Mouse (Mus musculus) lung, postnatal 0 days (tissue): Measurements from ENCODE around the gene Dmac2. TPM values are rescaled to one million over a fixed set of nuclear protein-coding genes. Genes with fewer than 3 reads are reported as not detected.
A peak's percentile ranks its signal among the peaks of the same experiment; 100 is the strongest.

Experiments
- ATAC-seq: fragments of 200-750 bp; cut with Nextera tagmentation; 2 replicates; pipeline ENCODE4 v1.8.0; 2017; ENCODE audit warnings: moderate library complexity
- DNase-seq: peaks from one replicate; pipeline ENCODE4 v3.0.0-alpha.2; 2016; ENCODE audit warnings: low spot score
- H3K27ac ChIP-seq: fragments of 300-500 bp; sonication (generic); 2 replicates; pipeline ENCODE4 v1.5.1; 2014; ENCODE audit warnings: antibody characterized with exemption, mild to moderate bottlenecking, low read length, mixed read lengths
- H3K27me3 ChIP-seq: fragments of 300-500 bp; sonication (generic); replicated peaks from 2 replicates; pipeline ENCODE4 v1.6.1; 2014; ENCODE audit warnings: low read length, mixed read lengths; ENCODE audit not compliant: insufficient read depth
- H3K36me3 ChIP-seq: fragments of 300-500 bp; sonication (generic); 2 replicates; pipeline ENCODE4 v1.6.1; 2014; ENCODE audit warnings: low read length, mixed read lengths; ENCODE audit not compliant: insufficient read depth
- H3K4me1 ChIP-seq: fragments of 300-500 bp; sonication (generic); 2 replicates; pipeline ENCODE4 v1.6.1; 2014; ENCODE audit warnings: antibody characterized with exemption, low read depth, low read length, mixed read lengths; ENCODE audit not compliant: insufficient read depth
- H3K4me2 ChIP-seq: fragments of 300-500 bp; sonication (generic); replicated peaks from 2 replicates; pipeline ENCODE4 v1.6.1; 2014; ENCODE audit warnings: low read depth, mild to moderate bottlenecking, low read length, moderate library complexity, mixed read lengths
- H3K4me3 ChIP-seq: fragments of 300-500 bp; sonication (generic); 2 replicates; pipeline ENCODE4 v1.5.1; 2014; ENCODE audit warnings: low read depth, low read length
- H3K9ac ChIP-seq: fragments of 300-500 bp; sonication (generic); replicated peaks from 2 replicates; pipeline ENCODE4 v1.6.1; 2014; ENCODE audit warnings: low read depth, mild to moderate bottlenecking
- H3K9me3 ChIP-seq: fragments of 300-500 bp; sonication (generic); 2 replicates; pipeline ENCODE4 v1.6.1; 2016; ENCODE audit warnings: low read length, mixed read lengths
- CTCF ChIP-seq: IDR thresholded peaks from 2 replicates; pipeline ENCODE4 v1.5.1; 2016; ENCODE audit warnings: antibody characterized with exemption, mild to moderate bottlenecking
- EP300 ChIP-seq: IDR thresholded peaks from 2 replicates; pipeline ENCODE4 v1.6.1; 2016; ENCODE audit warnings: antibody characterized with exemption, mild to moderate bottlenecking, control low read depth
- WGBS: fragments of 180-500 bp; shearing (Covaris S2); extraction: QIAGEN DNeasy Blood & Tissue Kit; methylation state at CpG from one replicate; pipeline ENCODE4 v1.1.7; 2014; 5-methylcytosine and 5-hydroxymethylcytosine counted together
- polyA plus RNA-seq: library from polyadenylated mRNA; unstranded; fragments of >200 nt; fragmentation: Nextera tagmentation; extraction: Ambion mirVana; gene quantifications from 2 replicates; pipeline ENCODE4 v1.2.1, GENCODE M21; 2015

Dmac2 gene
- polyA plus RNA-seq, 1 experiment from 2014 or later, result 22.5 TPM

DNA sequence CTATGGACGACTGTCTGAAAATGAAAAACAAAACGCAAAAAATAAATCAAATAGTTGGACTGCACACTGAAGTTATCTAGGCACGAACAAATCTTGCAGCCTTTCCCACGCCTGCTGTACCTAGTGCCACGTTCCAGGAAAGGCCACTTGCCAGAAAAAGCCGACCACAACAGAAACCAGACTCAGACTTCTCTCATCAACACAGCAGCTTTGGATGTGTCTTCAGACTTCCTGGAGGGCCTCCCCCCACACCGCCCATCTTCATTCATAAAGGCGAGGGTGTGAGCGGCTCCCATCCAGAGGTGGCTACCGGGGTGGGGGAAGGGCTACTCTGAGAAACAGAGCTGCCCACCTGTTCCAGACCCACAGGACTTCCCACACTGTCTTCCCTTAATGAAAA, 24.9 kb downstream of the Dmac2 start:
- TF ChIP-seq CTCF, result no peak
- no peak for TF ChIP-seq EP300
- H3K4me2 ChIP-seq, result no peak overlapping the region
- H3K36me3 ChIP-seq, result 0 out of 2 replicates have a peak, but pooled peaks cover 3% of the 10 kb centered on the region
- H3K9me3 ChIP-seq, result no peaks in the 10 kb centered on the region
- H3K27me3 ChIP-seq, result no peaks in the 10 kb centered on the region
- no peak for DNase-seq
- no peak overlapping the region for H3K9ac ChIP-seq
- no peak for ATAC-seq
- no peak overlapping the region for H3K4me3 ChIP-seq
- no peak overlapping the region for H3K27ac ChIP-seq
- 68% methylated on average over 10 of the region's 10 CpGs for WGBS
- no peaks in the 10 kb centered on the region for H3K4me1 ChIP-seq

DNA sequence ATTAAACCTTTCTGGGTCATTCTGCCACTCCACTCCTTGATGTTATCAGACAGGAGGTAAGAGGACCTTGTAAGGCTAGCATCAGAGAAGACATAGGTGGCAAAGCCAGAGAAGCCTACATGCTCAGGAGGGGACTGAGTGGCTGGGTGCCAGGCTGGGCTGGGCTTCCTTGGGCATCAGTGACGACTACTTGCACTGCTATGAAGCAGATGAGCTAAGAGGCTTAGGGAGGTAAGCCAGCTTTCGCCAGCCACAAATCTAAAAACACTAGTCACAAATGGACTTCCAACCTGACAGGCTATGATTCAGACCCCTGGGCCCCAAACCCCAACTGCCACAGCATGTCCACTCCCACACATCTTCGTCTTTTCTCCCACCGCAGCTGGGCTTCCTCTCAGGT, 25.4 kb downstream of the Dmac2 start:
- WGBS, result 82% methylated on average over 4 of the region's 4 CpGs
- Histone ChIP-seq H3K27me3 (no peaks in the 10 kb centered on the region), H3K9ac (no peak overlapping the region), H3K4me3 (no peak overlapping the region), H3K4me2 (no peak overlapping the region), H3K4me1 (no peaks in the 10 kb centered on the region), H3K36me3 (0 out of 2 replicates have a peak, but pooled peaks cover 3% of the 10 kb centered on the region), H3K27ac (no peak overlapping the region), H3K9me3 (no peaks in the 10 kb centered on the region)
- DNase-seq (no peak), ATAC-seq (no peak)
- TF ChIP-seq CTCF, result no peak
- TF ChIP-seq EP300, result no peak

DNA sequence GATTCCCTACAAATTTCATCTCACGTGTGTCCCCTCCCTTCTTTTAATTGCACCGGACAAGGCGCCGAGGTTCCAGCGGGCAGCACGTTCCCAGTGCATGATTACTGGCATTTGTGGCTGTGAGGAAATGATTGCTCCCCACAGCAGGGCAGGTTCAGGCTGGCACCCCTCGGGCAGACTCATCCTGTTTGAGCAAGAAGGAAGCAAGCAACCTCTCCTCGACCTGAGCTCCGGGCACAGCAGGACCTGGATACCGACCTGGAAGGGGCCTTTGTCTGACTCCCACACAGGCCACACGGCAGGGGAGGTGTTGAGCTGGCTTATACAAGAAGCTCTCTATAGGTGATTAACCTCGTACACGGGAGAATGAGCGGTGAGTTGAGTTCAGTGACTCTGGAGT, 25.9 kb downstream of the Dmac2 start:
- no peak overlapping the region for H3K27ac ChIP-seq
- H3K4me2 ChIP-seq, result no peak overlapping the region
- ATAC-seq, result no peak

DNA sequence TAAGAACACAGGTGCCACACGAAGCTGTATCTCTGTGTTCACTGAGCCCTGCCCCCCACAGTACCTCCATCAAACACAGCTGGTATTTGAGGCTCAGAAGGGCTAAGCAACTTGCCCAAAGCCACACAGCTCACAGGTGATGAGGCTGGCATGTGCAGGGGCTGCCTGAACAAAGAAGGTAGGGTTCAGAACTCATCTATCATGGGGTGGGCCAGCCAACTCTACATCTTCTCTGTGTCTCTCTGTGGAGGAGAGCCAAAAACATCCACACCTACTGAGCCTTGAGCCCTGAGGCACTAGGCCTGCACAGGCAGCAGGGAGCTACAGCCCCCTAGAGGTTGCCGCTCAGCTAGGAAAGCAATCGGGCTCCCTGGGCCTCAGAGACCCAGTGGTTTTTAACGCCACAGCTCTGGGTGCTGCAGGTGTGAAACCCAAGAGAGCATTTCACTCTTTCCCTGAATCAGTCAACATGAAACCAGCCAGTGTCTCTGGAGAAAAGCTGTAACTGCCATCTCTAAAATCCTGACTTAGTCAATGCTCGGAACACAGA, 28.4 kb downstream of the Dmac2 start:
- no peaks in the 10 kb centered on the region for H3K27me3 ChIP-seq
- H3K4me3 ChIP-seq, result no peak overlapping the region
- no peaks in the 10 kb centered on the region for H3K9me3 ChIP-seq
- H3K36me3 ChIP-seq, result 0 out of 2 replicates have a peak, but pooled peaks cover 3% of the 10 kb centered on the region
- DNase-seq (no peak), ATAC-seq (no peak)
- WGBS, result 54% methylated on average over 5 of the region's 5 CpGs
- no peak overlapping the region for H3K27ac ChIP-seq
- no peak overlapping the region for H3K4me2 ChIP-seq
- TF ChIP-seq CTCF, result peak; percentile 45
- TF ChIP-seq EP300, result no peak
- H3K4me1 ChIP-seq, result no peaks in the 10 kb centered on the region
- no peak overlapping the region for H3K9ac ChIP-seq

More for the DNA sequence above, 25.9 kb downstream of the Dmac2 start:
- Histone ChIP-seq H3K9ac (no peak overlapping the region), H3K36me3 (0 out of 2 replicates have a peak, but pooled peaks cover 3% of the 10 kb centered on the region), H3K4me3 (no peak overlapping the region), H3K4me1 (no peaks in the 10 kb centered on the region), H3K27me3 (no peaks in the 10 kb centered on the region), H3K9me3 (no peaks in the 10 kb centered on the region)
- WGBS, result 60% methylated on average over 14 of the region's 14 CpGs
- TF ChIP-seq CTCF (no peak), EP300 (no peak)
- DNase-seq, result no peak

DNA sequence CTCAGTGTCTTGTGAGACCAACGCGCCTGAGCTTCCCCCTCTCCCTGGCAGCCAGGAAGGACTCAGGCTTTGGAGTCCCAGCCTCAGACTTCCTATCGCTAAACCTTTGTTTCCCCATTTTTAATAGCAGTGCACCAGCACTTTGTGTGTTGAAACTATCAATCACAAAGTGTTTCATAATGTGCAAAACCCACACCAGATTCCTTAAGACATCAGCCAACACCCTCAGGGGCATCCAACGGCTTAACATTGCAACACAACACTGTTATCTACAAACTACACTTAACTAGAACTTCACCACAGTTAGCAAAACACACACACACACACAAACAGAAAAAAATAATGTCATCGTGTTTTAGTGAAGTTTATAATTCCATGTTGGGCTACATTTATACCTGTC, 30.6 kb downstream of the Dmac2 start:
- Histone ChIP-seq H3K27ac (no peak overlapping the region), H3K36me3 (no peaks in the 10 kb centered on the region), H3K9me3 (no peaks in the 10 kb centered on the region), H3K4me2 (no peak overlapping the region), H3K27me3 (no peaks in the 10 kb centered on the region), H3K4me1 (no peaks in the 10 kb centered on the region), H3K4me3 (no peak overlapping the region), H3K9ac (no peak overlapping the region)
- peak; percentile 32; the same call in 1 of the 2 replicates for ATAC-seq
- 48% methylated on average over 5 of the region's 5 CpGs for WGBS
- peak; percentile 36 for DNase-seq
- no peak for TF ChIP-seq CTCF
- no peak for TF ChIP-seq EP300

DNA sequence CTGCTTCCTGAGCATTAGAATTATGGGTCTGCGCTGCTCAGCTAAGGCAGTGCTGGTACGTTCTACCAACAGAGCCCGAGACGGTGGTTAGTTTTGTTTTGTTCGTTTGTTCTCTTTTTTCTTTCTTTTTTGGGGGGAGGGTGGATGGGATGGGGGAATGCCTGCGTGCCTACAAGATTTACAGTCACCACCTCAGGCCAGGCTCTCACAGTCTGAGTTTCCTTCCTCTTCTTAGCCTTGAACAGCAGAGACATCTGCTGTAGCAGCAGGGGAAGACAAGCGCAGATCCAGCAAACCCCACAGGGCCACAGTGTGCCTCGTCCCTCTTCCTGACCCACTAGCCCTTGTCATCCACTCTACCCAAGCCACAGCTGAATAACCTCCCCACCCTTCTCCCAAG, 32.1 kb downstream of the Dmac2 start:
- Histone ChIP-seq H3K4me2 (no peak overlapping the region), H3K9ac (no peak overlapping the region), H3K9me3 (no peaks in the 10 kb centered on the region), H3K4me1 (no peaks in the 10 kb centered on the region), H3K27me3 (no peaks in the 10 kb centered on the region), H3K27ac (no peak overlapping the region), H3K4me3 (no peak overlapping the region), H3K36me3 (no peaks in the 10 kb centered on the region)
- TF ChIP-seq EP300 (no peak), CTCF (no peak)
- 81% methylated on average over 8 of the region's 8 CpGs for WGBS
- DNase-seq, result peak; percentile 26
- no peak for ATAC-seq
